Mouse (Mus musculus) left cerebral cortex, adult 6 months (tissue): ENCODE measurements around the gene Gm5426. TPM values are rescaled to one million over a fixed set of nuclear protein-coding genes. Genes with fewer than 3 reads are reported as not detected.

ENCODE experiments used
- long read RNA-seq, 2 experiments: library from polyadenylated mRNA; unstranded; transcript quantifications; one replicate each; pipeline ENCODE4 v2.0.0; 2019 to 2020
- polyA plus RNA-seq: library from polyadenylated mRNA; unstranded; fragments of <200 nt; fragmentation: Nextera tagmentation; gene quantifications from 2 replicates; pipeline ENCODE4 v1.2.3, GENCODE M21; 2021

Gene Gm5426
- polyA plus RNA-seq = not detected in 2 replicates
- long read RNA-seq, experiment 1 = 0 reads
- long read RNA-seq, experiment 2 = 0 reads

DNA sequence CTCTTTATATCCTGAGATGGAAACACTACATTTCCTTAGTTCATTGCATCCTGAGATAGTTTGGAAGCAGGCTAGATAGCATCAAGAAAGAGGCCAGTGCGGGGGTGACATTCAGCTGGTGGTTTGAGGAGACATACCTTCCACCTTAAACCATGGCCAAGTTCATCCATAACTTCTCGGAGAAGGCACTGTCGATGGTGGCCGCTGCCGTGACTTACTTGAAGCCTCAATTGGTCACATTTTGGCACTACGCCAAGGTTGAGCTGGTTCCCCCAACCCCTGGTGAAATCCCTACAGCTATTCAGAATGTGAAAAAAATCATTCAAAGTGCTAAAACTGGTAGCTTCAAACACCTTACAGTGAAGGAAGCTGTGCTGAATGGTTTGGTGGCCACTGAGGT lies at the start of gene Gm5426:
Gene Gm5426, plus strand, starts transcription at position 153 of the 400 bp plus-strand sequence.

Other genes starting within 250 kb of the Gm5426 start
- gene Eea1, start 196.0 kb upstream of the Gm5426 start, polyA plus RNA-seq = 32.6 and 35.8 TPM in 2 replicates